Mouse (Mus musculus) heart, postnatal 10 days (tissue): ENCODE measurements around the gene Foxj2. TPM values are rescaled to one million over a fixed set of nuclear protein-coding genes. Genes with fewer than 3 reads are reported as not detected.
A peak's percentile ranks its signal among the peaks of the same experiment; 100 is the strongest.

Experiments
- DNase-seq, 2 experiments: peaks; one replicate each; pipeline ENCODE4 v3.0.0; 2021
- intact Hi-C: fragments of 180-260 bp; cut with DNase I; formaldehyde crosslinking; loops from one replicate; pipeline ENCODE4 v1.15.1; 2025
- total RNA-seq, 2 experiments: library from RNA; stranded (reverse); gene quantifications; 2 replicates each; pipeline ENCODE4 v1.2.3; 2021

The Foxj2 gene
- 10 to 100 TPM; 28.5 to 32.8 TPM for total RNA-seq

DNA sequence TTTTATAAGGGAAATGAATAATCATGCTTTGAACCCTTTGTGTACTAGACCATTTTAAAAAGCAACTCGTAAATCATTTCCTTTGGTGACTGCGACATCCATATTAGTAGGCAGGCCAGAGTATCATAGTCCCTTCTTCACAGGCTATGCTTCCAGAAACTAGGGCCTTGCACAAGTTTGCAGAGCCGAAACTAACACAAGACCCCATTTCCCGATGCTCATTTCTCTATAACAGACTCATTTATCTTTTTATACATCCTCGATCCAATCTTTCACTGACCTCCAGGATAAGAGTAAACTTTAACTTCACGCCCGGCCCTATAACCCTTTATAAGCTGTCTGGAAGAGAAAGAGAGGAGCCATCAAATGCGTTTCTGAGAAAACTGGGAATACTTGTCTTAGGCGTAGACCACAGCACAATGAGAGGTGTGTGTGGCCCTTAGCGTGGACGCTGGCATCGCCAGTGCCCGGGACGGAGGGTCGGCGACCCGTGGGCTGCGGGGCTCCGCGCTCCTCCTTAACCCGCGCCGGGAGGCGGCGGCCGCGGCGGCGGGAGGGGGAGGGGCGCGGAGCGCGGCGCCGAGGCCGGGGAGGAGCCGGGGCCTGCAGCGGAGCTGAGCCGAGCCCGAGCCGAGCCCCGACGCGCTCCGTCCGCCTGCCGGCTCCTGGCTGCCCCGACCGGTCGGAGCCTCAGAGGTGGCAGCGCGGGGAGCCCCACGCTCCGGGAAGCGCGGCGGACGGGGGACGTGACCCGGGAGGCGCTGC, at the start of gene Foxj2:
Foxj2 (plus strand) TSS at position 609 of the 765 bp plus-strand sequence.
- intact Hi-C loops = loop anchor here (1.0 kb wide), 1 partner anchor 8 kb away; no protein-coding TSS in a partner anchor
- DNase-seq = peak; percentile 80 to 85

DNA sequence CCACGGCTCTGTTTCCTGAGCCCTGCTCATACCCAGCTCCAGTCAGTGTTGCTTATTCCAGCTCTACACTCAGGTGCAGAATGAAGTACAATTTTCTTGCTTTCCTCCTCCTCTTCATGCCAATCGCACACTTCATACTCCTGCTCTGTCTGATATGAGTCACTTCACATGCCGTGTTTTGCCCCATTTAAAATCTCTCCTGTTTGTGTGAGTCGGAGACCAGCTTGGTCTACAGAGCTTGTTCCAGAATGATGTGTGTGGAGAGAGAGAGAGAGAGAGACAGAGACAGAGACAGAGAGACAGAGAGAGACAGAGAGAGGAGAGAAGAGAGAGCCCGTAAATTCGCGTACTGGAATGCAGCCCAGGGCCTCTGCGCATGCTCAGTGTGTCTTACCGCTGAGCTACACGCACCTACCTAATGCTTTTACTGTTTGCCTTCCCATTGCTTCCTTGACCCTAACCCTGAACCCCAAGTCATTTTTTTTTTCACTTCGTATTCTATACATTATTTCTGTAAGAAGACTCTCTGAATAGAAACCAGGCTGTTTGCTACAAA, 48.9 kb upstream of the Foxj2 start:
- DNase-seq = no peak
- intact Hi-C loops = no loop called here

DNA sequence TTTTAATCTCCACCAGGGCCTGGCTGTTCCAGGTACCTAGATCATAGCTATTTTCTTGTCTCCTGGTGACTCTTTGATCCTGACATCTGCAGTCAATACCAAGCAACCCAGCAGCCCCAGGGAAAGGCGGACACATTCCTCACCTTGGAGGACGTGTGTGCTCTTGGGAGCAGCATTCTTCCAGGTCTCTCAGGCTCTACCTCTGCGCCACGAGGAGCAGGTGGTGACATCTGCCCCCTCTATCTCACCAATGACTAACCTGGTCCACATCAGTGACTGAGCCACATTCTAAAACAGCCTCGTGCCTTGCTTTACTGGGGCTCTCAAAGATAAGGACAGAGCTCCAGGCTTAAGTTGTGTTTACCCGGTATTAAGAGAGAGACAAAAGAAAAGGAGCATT, 47.0 kb upstream of the Foxj2 start:
- no peak for DNase-seq
- intact Hi-C loops = no loop called here

DNA sequence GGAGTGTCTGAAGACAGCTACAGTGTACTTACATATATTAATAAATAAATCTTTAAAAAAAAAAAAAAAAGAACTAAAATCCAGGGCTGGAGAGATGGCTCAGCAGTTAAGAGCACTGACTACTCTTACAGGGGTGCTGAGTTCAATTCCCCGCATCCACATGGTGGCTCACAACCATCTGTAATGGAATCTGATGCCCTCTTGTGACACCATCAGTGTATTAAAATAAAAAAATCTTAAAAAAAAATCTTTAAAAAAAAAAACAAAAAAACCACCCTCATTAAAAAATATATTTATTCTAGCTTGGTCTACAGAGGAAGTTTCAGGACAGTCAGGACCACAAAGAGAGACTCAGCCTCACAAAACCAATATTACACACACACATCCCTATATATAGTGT, 45.4 kb upstream of the Foxj2 start:
- intact Hi-C loops = no loop called here
- no peak for DNase-seq

DNA sequence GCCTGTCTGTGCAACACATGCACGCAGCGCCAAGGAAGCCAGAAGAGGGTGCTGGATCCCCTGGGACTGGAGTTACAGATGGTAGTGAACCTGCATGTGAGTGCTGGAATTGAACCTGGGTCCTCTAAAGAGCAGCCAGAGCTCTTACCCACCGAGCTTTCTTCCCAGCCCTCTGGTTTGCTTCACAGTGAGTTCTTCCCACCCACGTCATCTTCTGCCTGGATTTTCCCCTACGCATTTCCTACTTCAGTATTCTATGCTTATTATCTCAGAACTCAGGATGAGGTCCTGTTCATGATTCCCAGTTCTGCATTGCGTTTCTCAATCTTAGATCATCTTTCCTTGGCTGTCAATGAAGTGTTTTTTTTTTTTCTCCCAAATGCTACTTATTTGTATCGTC, 43.7 kb upstream of the Foxj2 start:
- no peak for DNase-seq
- intact Hi-C loops = no loop called here

DNA sequence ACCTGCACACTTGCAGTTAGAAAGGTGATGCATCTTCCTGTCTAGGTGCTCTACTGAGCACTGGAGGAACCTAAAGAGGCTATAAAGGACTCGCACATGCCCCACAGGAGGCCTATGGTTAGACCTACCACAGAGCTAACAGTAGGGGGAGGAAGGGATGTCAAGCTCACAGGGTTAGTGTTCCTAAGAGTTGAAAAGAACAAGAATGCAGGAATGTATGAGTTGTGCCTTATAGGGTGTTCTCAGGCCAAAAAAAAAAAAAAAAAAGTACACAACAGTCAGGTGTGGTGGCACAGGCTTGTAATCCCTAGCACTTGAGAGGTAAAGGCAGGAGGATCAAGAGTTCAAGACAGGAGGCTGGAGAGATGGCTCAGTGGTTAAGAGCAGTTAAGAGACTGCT, 39.8 kb upstream of the Foxj2 start:
- DNase-seq = no peak
- intact Hi-C loops = no loop called here

DNA sequence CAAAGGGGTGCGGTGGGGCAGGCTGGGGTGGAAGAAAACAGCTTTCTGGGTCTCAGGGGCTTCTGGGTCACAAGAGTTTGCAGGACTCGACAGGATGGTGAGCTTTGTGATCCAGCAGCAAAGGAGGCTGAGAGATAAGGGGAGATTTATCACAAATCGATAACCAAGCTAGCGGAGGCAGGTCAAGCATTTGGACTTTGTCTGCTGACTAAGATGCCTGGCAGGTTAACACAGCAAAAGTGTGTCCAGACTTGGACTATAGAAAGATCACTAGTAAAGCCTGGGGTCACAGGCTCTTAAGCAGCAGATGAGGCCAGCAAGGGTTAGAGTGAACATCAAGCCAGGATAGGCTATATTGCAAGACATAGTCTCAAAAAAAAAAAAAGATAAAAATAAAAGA, 38.5 kb upstream of the Foxj2 start:
- intact Hi-C loops = no loop called here
- no peak for DNase-seq

DNA sequence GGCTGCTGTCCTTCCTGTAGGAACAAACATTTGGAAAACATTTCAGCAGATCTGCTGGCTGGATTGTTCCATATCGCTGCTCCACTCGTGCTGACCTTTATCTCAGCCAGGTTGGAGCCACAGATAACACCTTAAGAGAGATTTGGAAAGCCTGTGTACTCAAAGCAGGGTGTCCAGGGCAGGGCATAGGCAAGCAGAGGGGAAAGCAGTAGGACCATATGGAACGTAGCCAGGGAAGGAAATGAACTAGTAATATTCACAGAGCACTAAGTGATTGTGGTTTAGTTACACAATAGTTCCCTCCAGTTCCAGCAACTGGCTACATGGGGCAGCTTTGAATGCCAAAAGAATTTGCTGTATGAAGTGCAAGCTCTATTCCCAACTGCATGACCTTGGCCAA, 37.5 kb upstream of the Foxj2 start:
- intact Hi-C loops = no loop called here
- DNase-seq = no peak

DNA sequence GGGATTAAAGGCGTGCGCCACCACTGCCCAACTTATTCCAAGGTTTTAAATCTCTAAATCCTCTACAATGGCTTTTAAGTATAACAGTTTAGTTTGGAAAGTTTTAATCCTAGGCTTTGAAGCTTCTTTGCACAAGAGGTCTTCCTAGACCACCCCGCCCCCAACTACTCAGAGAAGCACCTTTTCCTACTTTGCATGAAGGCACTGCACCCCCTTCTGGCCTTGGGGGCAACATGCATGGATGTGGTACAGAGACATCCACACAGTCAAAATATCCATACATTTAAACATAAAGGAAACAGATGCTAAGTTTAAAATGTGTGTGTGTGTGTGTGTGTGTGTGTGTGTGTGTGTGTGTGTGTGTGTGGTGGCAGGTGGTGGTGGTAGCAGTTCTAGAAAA, 34.8 kb upstream of the Foxj2 start:
- intact Hi-C loops = loop anchor here (1.0 kb wide), 1 partner anchor 45 kb away; no protein-coding TSS in a partner anchor
- DNase-seq = no peak

DNA sequence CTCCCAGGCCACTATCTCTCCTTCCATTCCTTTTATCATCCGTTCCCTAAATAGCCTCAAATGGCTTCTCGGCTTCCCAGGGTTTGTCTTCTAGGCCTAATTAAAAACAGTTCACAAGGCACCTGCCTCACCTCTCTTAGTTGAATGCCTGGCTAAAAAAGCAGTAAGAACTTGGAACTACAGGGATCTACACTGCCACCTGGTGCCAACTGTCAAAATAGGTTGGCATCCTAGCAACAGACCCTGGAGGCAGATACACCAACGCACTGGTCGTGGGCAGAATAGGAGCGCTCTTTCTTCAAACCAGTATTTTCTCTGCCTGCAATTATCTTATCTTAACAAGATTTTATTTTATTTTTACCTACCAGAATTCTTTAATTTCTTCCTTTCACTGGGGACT, 33.4 kb upstream of the Foxj2 start:
- DNase-seq = peak; percentile 50 to 63
- intact Hi-C loops = loop anchor here (1.0 kb wide), 1 partner anchor 117 kb away; no protein-coding TSS in a partner anchor

DNA sequence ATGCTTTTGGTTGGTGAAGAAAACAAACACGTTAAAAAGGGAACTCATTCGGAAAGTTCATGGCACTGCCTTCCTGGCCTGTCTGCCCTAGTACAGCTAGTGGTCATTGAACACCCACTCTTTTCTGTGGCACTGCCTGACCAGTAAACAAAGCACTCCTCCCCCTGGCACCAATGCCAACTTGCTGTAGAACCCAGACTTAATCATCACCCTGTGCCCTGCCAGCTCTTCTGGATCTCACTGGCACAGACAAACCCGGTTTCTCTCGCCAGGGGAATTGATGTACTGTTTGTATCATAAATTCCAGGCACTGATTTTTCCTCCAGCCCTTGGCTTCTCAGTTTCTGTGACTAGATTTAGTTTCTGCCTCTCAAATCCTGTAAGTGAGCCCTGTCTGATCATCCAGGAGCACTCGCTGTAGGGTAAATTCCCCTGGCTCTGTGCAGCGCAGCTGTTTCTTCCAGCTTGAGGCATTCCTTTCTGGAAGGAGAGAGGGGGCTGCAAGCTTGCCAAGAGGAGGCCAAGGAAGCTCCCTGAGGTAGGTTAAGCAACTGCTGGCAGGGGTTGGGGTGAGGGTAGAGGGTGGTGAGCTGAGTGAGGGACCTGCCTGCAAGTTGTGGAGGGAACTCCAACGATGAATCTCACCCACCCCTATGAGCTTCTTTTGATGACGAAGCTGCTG, 24.3 kb upstream of the Foxj2 start:
- DNase-seq = peak; percentile 19 to 29
- intact Hi-C loops = no loop called here

DNA sequence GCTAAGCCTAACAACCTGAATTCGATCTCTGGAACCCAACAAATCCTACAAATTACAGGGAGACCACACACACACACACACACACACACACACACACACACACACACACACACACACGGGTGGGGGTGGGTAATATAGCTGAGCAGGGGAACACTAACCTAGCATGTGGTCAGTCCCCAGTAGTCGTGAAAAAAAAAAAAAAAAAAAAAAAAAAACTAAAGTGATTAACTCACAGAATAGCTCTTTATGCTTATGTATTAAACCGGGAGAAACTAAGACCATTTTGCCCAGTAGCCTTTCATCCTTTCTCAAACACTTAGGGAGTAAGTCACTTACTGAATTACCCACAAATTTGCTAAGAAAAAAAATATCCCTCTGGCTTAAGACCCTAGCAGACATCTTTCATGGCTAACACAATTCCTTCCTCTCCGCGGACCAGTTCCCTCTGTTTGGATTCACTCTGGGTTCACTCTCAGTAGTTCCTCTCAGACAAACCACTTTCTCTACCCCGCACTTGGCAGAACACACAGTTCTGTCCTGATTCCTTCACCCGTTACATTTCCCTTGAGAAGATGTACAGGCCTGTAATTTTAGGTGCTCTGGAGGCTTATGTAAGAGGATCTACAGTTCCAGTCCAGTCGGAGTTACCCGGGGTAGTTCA, 18.9 kb upstream of the Foxj2 start:
- no peak for DNase-seq
- intact Hi-C loops = loop anchor here (5.0 kb wide), 1 partner anchor 72 kb away; the partner anchor contains the start of gene Necap1

DNA sequence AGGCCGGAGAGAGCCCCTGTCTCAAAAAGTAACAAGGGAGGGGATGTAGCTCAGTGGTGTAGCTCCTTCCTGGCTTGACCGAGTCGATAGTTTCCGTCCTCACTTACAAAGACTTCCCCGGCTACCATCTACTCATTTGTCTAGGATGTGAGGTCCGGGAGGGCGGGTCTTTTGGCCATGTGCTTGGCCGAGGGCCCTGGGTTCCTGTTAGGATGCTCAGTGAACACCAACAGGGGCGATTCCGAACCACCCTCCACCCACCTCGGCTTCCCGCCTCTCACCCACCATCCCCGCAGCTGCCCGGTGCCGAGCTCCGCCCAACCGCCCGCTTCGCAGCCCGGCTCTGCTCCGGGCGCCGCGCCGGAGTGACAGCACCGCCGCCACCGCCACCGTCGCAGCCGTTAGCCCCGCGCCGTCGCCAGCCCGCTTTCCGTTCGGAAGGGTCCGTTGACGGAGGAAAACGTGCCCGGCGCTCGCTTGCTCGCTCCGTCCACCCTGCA, 18.4 kb upstream of the Foxj2 start, which contains the start of gene Slc2a3:
Slc2a3 (minus strand) TSS at position 340 of the 500 bp plus-strand sequence.
- DNase-seq = peak; percentile 60 to 66
- intact Hi-C loops = loop anchor here (5.0 kb wide), 1 partner anchor 71 kb away; the partner anchor contains the start of gene Necap1

DNA sequence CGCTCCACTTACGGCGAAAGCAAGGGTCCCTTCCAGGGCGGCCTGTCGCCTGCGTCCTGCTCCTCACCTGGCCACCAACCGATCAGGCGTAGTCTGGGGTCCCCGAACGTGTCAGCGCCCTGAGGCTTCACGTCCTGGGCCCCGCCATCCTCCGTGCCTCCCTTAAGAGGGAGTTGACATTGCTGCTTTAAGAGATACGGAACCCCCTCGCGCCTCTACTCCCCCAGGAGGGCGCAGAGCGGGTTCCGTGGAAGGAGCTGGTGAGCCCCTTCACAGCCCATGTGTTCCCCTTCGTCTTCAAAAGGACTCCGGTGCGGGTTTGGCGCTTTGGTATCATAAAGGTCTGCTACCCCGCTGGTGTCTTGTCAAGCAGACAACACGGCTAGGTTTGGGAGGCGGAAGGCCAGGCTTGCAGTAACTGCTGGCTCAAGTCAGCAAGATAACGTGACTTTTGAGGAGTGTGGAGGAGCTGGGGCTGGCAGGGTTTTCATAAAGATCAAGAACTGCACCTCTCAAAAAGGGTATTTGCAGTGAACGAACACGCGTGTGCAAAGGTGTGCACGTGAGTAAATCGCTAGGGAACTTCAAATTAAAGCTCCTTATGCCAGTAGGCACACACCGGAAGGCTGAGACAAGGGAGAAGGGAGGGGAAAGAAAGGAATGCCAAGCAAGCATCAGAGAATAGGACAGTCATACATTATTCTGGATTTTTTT, 17.8 kb upstream of the Foxj2 start:
- intact Hi-C loops = loop anchor here (5.0 kb wide), 1 partner anchor 70 kb away; the partner anchor contains the start of gene Necap1
- peak; percentile 49 to 53 for DNase-seq

DNA sequence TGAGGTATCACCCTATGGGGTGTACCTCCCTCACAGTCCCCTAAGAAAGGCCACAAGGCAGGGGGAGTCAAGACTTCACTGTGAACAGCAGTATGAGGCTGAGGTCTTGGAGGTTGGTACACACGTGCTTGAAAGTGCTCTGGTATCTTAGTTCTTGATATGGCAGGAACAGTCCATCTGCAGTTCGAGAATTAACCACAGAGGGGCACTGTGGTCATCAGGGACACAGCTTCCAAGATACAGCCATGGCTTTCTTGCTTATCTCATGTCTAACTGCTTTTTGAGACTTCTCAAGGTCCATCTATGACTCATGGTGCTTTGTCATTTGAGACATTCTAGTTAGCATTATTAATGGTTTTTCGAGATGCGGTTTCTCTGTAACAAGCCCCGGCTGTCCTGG, 15.3 kb upstream of the Foxj2 start:
- intact Hi-C loops = loop anchor here (5.0 kb wide), 1 partner anchor 68 kb away; the partner anchor contains the start of gene Necap1
- DNase-seq = peak; percentile 83 to 91

DNA sequence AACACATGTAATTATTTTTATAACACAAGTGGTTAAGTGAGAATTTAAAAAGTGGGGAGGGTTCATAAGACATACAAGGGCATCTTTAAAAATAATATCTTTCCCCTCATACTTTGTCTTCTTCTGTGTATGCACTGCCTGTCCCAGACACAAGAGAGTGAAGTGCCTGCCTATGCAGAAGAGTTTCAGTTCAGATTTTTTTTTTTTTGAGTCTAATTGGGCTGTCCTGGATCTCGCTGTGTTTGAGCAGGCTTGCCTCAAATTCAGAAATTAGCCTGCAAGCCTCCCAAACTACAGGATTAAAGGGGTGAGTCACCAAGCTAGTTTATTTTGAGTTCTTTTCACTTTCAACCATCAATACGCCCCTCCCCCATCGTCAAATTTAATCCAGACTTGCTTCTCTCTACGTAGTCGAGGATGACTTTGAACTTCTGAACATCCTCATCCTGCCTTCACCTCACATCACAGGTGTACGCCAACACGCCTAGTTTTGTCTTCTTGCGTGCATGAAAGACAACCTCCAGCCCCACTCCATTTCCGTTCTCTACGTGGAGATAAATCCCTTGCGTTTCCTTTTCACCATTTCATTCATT, 9.6 kb upstream of the Foxj2 start:
- DNase-seq = no peak
- intact Hi-C loops = loop anchor here (2.0 kb wide), 1 partner anchor 65 kb away; the partner anchor contains the start of gene Necap1

DNA sequence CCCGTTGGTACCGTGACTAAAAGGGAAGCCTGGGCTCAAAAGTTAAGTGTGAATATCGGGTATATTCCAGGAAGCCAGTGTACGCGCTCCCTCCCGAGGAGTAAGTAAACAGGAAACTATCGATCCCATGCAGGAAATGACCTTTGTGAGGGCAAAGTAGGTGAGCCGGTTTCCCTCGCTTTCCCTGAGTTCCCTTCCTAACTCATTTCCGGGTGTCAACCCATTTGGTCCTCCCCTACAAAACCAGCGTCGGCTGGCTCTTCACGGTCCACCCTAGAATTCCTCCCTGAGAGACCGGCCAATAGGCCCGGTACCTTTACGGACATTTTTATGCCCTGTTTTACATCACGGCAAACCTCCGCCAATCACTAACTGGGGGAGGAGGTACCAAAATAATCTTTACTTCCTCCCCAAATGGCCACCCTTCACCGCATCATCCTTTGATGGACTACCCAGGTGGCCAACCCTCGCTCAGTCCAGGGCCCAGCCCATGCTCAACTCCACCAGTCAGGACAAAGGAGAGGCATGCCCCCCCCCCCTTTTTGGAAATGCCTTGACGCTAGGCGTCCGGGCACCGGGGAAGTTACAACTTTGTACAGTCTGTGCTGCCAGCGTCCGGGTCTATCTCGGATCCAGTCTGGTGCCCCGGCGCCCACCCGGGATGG, 9.0 kb upstream of the Foxj2 start:
- intact Hi-C loops = loop anchor here (1.0 to 2.0 kb wide), 2 partner anchors 9 to 64 kb away; partner anchors contain the start of genes Foxj2 and Necap1
- peak; percentile 98 to 99 for DNase-seq

DNA sequence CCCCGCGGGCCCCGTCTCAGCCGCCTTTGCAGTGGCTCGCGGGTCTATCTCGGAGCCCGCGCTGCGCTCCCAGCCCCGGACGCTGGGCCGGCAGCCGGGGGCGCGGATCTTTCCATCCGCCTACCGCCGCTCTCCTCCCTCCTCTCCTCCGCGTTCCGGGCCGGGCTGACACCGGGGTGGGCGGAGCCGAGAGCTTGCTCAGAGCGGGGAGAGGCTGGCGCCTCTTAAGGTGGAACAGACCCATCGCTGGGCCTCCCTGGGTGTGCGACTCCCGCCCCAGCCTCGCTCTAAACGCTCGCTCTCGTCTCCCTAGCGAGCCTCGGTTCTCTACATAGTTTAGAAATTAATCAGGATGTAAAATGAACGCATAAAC, 8.4 kb upstream of the Foxj2 start:
- DNase-seq = peak; percentile 95 to 96
- intact Hi-C loops = loop anchor here (1.0 to 2.0 kb wide), 2 partner anchors 8 to 64 kb away; partner anchors contain the start of genes Foxj2 and Necap1
